11 mouse cellular contexts compared by ENCODE assay signal in genomic region chr6:128011781-128012180, GRCm38 (mm10).
DNase-seq lines count a peak whose midpoint lies in the region; ATAC-seq and TF ChIP-seq lines count a peak whose summit lies in the region.
"Had no signal": no experiment of that assay in that cellular context is flagged by ENCODE, and none has a peak within 500 bp of the region (broad histone marks: within the 10 kb centered on the region; RNA-seq: fewer than 3 reads in every experiment).

No protein-coding gene starts in this region.

- H3K9ac ChIP-seq in kidney, embryonic 14.5 days (ENCODE audit: low read depth, low read length): no peak overlapping the region
- H3K9ac ChIP-seq in limb, embryonic 13.5 days: 0 out of 2 replicates have a peak overlapping the region, but pooled peaks have one; percentile 19

- H3K27ac ChIP-seq in kidney, adult 2 months (ENCODE audit: insufficient read depth, low read depth, low read length): no peak overlapping the region
- H3K27ac ChIP-seq in kidney, embryonic 14.5 days (ENCODE audit: low read depth, low read length): no peak overlapping the region
- H3K27ac ChIP-seq in embryonic facial prominence, embryonic 10.5 days (replicated peaks): peak overlapping the region; percentile 83; the same call in 1 of the 2 replicates
- H3K27ac ChIP-seq in limb, embryonic 13.5 days: no peak overlapping the region

- no peak overlapping the region for H3K4me2 ChIP-seq in kidney, embryonic 14.5 days (replicated peaks; ENCODE audit: low read depth, low read length)
- no peak overlapping the region for H3K4me2 ChIP-seq in limb, embryonic 13.5 days (replicated peaks)

- H3K27me3 ChIP-seq in kidney, adult 2 months (replicated peaks; ENCODE audit: control insufficient read depth, insufficient read depth, low read length): no peaks in the 10 kb centered on the region
- no peaks in the 10 kb centered on the region for H3K27me3 ChIP-seq in kidney, embryonic 14.5 days (ENCODE audit: control insufficient read depth, insufficient read depth, low read length)
- no peaks in the 10 kb centered on the region for H3K27me3 ChIP-seq in embryonic facial prominence, embryonic 10.5 days (replicated peaks; ENCODE audit: low read depth, poor library complexity, severe bottlenecking)
- no peaks in the 10 kb centered on the region for H3K27me3 ChIP-seq in limb, embryonic 13.5 days

- TF ChIP-seq CTCF in kidney, adult 2 months (conservative IDR thresholded peaks at IDR 0.05; ENCODE audit: insufficient read depth, insufficient read length, low read depth, low read length): no peak

- no peaks in the 10 kb centered on the region for H3K36me3 ChIP-seq in kidney, adult 2 months (ENCODE audit: control insufficient read depth, insufficient read depth, low read length)
- H3K36me3 ChIP-seq in kidney, embryonic 14.5 days (ENCODE audit: control insufficient read depth, insufficient read depth, low read length): no peaks in the 10 kb centered on the region
- H3K36me3 ChIP-seq in embryonic facial prominence, embryonic 10.5 days (replicated peaks): no peaks in the 10 kb centered on the region
- no peaks in the 10 kb centered on the region for H3K36me3 ChIP-seq in limb, embryonic 13.5 days

- no peaks in the 10 kb centered on the region for H3K9me3 ChIP-seq in kidney, embryonic 14.5 days (ENCODE audit: control insufficient read depth, low read length)
- no peaks in the 10 kb centered on the region for H3K9me3 ChIP-seq in embryonic facial prominence, embryonic 10.5 days
- H3K9me3 ChIP-seq in limb, embryonic 13.5 days: no peaks in the 10 kb centered on the region

- no peak for ATAC-seq in kidney, embryonic 14.5 days (ENCODE audit: low FRiP score, low TSS enrichment)
- ATAC-seq in limb, embryonic 13.5 days (ENCODE audit: low FRiP score, low read depth): no peak

- no peaks in the 10 kb centered on the region for H3K4me1 ChIP-seq in kidney, adult 2 months (ENCODE audit: control insufficient read depth, insufficient read depth, low read length)
- peaks cover 11% of the 10 kb centered on the region; the same call in 1 of the 2 replicates for H3K4me1 ChIP-seq in kidney, embryonic 14.5 days (ENCODE audit: control insufficient read depth, insufficient read depth, low read length)
- H3K4me1 ChIP-seq in embryonic facial prominence, embryonic 10.5 days: peaks cover 82% of the 10 kb centered on the region
- peaks cover 64% of the 10 kb centered on the region for H3K4me1 ChIP-seq in limb, embryonic 13.5 days

- no peak for TF ChIP-seq POLR2A in kidney, adult 2 months (IDR thresholded peaks at IDR 0.05; ENCODE audit: low read depth, low read length)

- WGBS in kidney, adult 2 months: 65% methylated on average over 17 of the region's 17 CpGs
- WGBS in kidney, embryonic 14.5 days: 76% methylated on average over 17 of the region's 17 CpGs
- 74% methylated on average over 17 of the region's 17 CpGs for WGBS in embryonic facial prominence, embryonic 10.5 days
- WGBS in limb, embryonic 13.5 days: 76% methylated on average over 17 of the region's 17 CpGs

- peak; percentile 49 to 50 for DNase-seq in cerebellum, postnatal 10 days
- DNase-seq in cerebellum, postnatal 4 days (ENCODE audit: low spot score in 2 of 2): no peak
- DNase-seq in kidney, adult 2 months: peak; percentile 19
- DNase-seq in embryonic facial prominence, embryonic 10.5 days (ENCODE audit: low spot score): no peak
- no peak for DNase-seq in frontal cortex, postnatal 25 days (ENCODE audit: low spot score in 2 of 2)
- no peak for DNase-seq in gastrocnemius, adult 8-10 months (ENCODE audit: low spot score in 2 of 2)
- DNase-seq: heart, postnatal 36 days; lung, adult 18-20 months; thymus, postnatal 25 days had no signal

- no peak overlapping the region for H3K4me3 ChIP-seq in kidney, adult 2 months (ENCODE audit: insufficient read depth, low read depth, low read length)
- H3K4me3 ChIP-seq in kidney, embryonic 14.5 days (ENCODE audit: low read length): no peak overlapping the region
- H3K4me3 ChIP-seq in embryonic facial prominence, embryonic 10.5 days: no peak overlapping the region
- no peak overlapping the region for H3K4me3 ChIP-seq in limb, embryonic 13.5 days

Comparison
In these comparisons a context has a peak if more than half of its experiments do, and no peak if none do; other contexts are left out.
1. DNase-seq: peak in cerebellum, postnatal 10 days (2 of 2) and kidney, adult 2 months (single experiment); none in cerebellum, postnatal 4 days (0 of 2), embryonic facial prominence, embryonic 10.5 days (single experiment), frontal cortex, postnatal 25 days (0 of 2) and gastrocnemius, adult 8-10 months (0 of 2).